Mouse (Mus musculus): Measurements from ENCODE around the gene Tpbgl.

GRCm38 (mm10) chr7:99582306-99582705 is 44.6 kb downstream of the Tpbgl start:
- TF ChIP-seq POLR2A (IDR thresholded peaks at IDR 0.05; ENCODE audit: extremely low read depth, insufficient read depth, low read length) (no peak), CTCF (IDR thresholded peaks at IDR 0.05; ENCODE audit: low read depth, low read length) (no peak)
